Mouse (Mus musculus) ES-Bruce4 (cell line): ENCODE measurements around the gene Plg. TPM values are rescaled to one million over a fixed set of nuclear protein-coding genes. Genes with fewer than 3 reads are reported as not detected.

Experiments
- H3K27ac ChIP-seq: 2 replicates; pipeline ENCODE4 v1.5.1; 2012; ENCODE audit warnings: low read length, inconsistent platforms; ENCODE audit not compliant: insufficient read depth
- H3K27me3 ChIP-seq: 2 replicates; pipeline ENCODE4 v1.6.1; 2012; ENCODE audit warnings: mild to moderate bottlenecking, low read length, inconsistent platforms; ENCODE audit not compliant: control insufficient read depth, poor library complexity, insufficient read depth, severe bottlenecking
- H3K36me3 ChIP-seq: 2 replicates; pipeline ENCODE4 v1.6.1; 2012; ENCODE audit warnings: inconsistent platforms, mild to moderate bottlenecking, low read length, moderate library complexity; ENCODE audit not compliant: control insufficient read depth, poor library complexity, insufficient read depth, severe bottlenecking
- H3K4me1 ChIP-seq: one replicate; pipeline ENCODE4 v1.8.1; 2011; ENCODE audit warnings: low read length; ENCODE audit not compliant: control insufficient read depth, insufficient read depth
- H3K4me3 ChIP-seq: 2 replicates; pipeline ENCODE4 v1.5.1; 2011; ENCODE audit warnings: low read depth, mild to moderate bottlenecking, low read length
- H3K9ac ChIP-seq: 2 replicates; pipeline ENCODE4 v1.6.1; 2012; ENCODE audit warnings: low read depth, mild to moderate bottlenecking, inconsistent platforms; ENCODE audit not compliant: poor library complexity, severe bottlenecking
- H3K9me3 ChIP-seq: replicated peaks from 2 replicates; pipeline ENCODE4 v1.6.1; 2012; ENCODE audit warnings: mild to moderate bottlenecking, low read length, inconsistent platforms; ENCODE audit not compliant: control insufficient read depth, poor library complexity, insufficient read depth, severe bottlenecking
- CTCF ChIP-seq: IDR thresholded peaks from one replicate; pipeline ENCODE4 v1.8.1; 2011; ENCODE audit warnings: low read depth, low read length
- EP300 ChIP-seq: IDR thresholded peaks from 2 replicates; pipeline ENCODE4 v1.6.1; 2011; ENCODE audit warnings: low read depth, low read length; ENCODE audit not compliant: insufficient read depth
- POLR2A ChIP-seq: IDR thresholded peaks from one replicate; pipeline ENCODE4 v1.8.1; 2011; ENCODE audit warnings: low read length; ENCODE audit not compliant: insufficient read depth
- polyA plus RNA-seq: library from polyadenylated mRNA; stranded (reverse); fragments of >200 nt; gene quantifications from 2 replicates; pipeline ENCODE4 v1.2.4, GENCODE M21; 2011; ENCODE audit warnings: low read depth; ENCODE audit not compliant: missing spikeins, insufficient read depth, insufficient read length

Plg gene
- polyA plus RNA-seq, 1 experiment: not detected

GRCm38 (mm10) chr17:12347462-12347861 lies 30.9 kb upstream of the Plg start:
- Histone ChIP-seq H3K9me3 (no peaks in the 10 kb centered on the region), H3K4me3 (no peak overlapping the region), H3K36me3 (no peaks in the 10 kb centered on the region), H3K27ac (no peak overlapping the region), H3K4me1 (peaks cover 3% of the 10 kb centered on the region), H3K9ac (no peak overlapping the region), H3K27me3 (no peaks in the 10 kb centered on the region)
- TF ChIP-seq POLR2A (no peak), CTCF (no peak), EP300 (no peak)

DNA sequence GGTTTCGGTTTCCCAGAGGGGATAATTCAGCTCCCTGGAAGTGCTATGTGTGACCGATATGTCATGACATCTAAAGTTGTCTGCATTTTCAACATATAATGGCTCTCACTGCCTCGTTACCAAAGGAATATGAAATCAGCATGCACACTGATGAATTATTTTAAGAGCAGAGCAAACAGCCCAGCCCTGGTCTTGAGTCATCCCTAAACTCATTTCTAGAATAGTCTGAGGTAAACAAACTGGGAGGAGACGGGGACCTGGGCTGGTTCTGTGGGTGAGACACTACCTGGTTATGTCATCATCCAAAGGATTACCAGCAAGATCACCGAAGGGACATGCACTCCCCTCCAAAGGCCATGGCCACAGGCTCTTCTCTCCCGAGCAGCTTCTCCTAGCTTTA lies 26.8 kb upstream of the Plg start:
- Histone ChIP-seq H3K4me3 (no peak overlapping the region), H3K9me3 (no peaks in the 10 kb centered on the region), H3K27me3 (no peaks in the 10 kb centered on the region), H3K4me1 (peaks cover 3% of the 10 kb centered on the region), H3K27ac (no peak overlapping the region), H3K36me3 (no peaks in the 10 kb centered on the region), H3K9ac (no peak overlapping the region)
- TF ChIP-seq CTCF: no peak
- TF ChIP-seq POLR2A: no peak

DNA sequence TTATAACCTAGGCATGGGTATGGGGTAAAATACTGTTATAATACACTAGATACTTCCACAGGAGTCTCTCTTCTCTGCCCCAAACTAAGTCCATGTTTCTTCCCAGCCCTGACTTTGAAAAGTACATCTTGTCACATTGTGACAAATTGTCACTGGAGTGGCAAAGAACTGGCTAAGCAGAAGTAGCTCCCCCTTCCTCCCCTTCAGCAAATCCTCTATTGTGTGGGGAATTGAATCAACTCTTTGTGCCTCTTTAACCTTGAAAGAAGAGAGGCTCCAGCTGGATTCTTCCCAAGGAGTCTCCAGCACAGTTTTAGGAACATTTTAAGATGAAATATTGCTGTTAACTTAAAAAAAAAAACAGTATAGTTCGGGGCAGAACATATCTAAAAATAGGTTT lies 25.6 kb upstream of the Plg start:
- TF ChIP-seq EP300 (no peak), POLR2A (no peak), CTCF (no peak)
- no peaks in the 10 kb centered on the region for H3K27me3 ChIP-seq
- no peak overlapping the region for H3K9ac ChIP-seq
- no peaks in the 10 kb centered on the region for H3K36me3 ChIP-seq
- H3K9me3 ChIP-seq: no peaks in the 10 kb centered on the region
- H3K4me1 ChIP-seq: peaks cover 3% of the 10 kb centered on the region
- H3K4me3 ChIP-seq: no peak overlapping the region
- H3K27ac ChIP-seq: no peak overlapping the region

GRCm38 (mm10) chr17:12359876-12360275 lies 18.5 kb upstream of the Plg start:
- Histone ChIP-seq H3K36me3 (no peaks in the 10 kb centered on the region), H3K27ac (no peak overlapping the region), H3K9ac (no peak overlapping the region), H3K4me1 (no peaks in the 10 kb centered on the region), H3K9me3 (no peaks in the 10 kb centered on the region), H3K27me3 (no peaks in the 10 kb centered on the region), H3K4me3 (no peak overlapping the region)
- TF ChIP-seq POLR2A: no peak
- no peak for TF ChIP-seq EP300
- TF ChIP-seq CTCF: no peak

DNA sequence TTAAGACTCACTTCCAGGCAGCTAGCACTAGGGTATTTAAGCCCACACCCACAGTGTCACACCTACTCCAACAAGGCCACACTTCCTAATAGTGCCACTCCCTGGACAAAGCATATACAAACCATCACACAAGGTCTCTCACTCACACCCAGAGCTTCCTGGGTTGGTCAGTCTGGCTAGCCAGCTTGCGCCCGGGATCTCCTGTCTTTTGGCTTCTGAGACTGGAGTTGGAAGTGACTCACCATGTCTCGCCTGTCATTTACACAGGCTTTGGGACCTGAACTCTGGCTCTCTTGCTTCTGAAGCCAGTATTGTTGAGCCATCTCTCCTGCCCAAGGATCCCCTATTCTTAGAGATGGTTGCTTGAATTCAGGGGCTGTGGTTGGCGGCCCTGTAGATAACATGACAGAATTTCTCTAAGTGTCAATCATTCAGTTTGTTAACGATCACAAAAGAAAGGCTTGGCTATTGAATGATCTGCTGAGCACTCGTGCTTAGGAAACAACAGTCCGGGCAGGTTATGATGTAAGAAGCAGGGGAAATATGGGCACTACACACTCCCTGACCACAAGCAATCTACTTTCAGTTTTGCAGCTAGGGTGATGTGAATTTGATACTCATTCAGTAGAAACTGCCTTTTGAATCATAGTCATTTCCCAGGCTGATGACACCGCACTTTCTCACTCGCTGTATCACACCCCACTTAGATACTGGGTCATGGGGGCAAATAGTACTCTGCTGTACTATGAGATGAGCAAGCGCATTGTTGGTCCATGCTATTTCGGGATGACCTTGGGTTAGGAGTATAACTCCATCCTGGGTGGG lies 14.6 kb upstream of the Plg start:
- H3K4me3 ChIP-seq: no peak overlapping the region
- TF ChIP-seq EP300: no peak
- no peak for TF ChIP-seq CTCF
- TF ChIP-seq POLR2A: no peak

GRCm38 (mm10) chr17:12364426-12364735 lies 14.0 kb upstream of the Plg start:
- H3K36me3 ChIP-seq: no peaks in the 10 kb centered on the region
- H3K9me3 ChIP-seq: no peaks in the 10 kb centered on the region
- H3K27ac ChIP-seq: no peak overlapping the region
- TF ChIP-seq EP300: 0 out of 2 replicates have a peak, but pooled peaks have one; percentile 38
- no peak for TF ChIP-seq CTCF
- no peak for TF ChIP-seq POLR2A
- no peak overlapping the region for H3K9ac ChIP-seq
- H3K27me3 ChIP-seq: no peaks in the 10 kb centered on the region
- H3K4me1 ChIP-seq: no peaks in the 10 kb centered on the region
- H3K4me3 ChIP-seq: no peak overlapping the region

More for the DNA sequence above, 14.6 kb upstream of the Plg start:
- no peaks in the 10 kb centered on the region for H3K27me3 ChIP-seq
- H3K4me1 ChIP-seq: no peaks in the 10 kb centered on the region
- H3K9me3 ChIP-seq: no peaks in the 10 kb centered on the region
- H3K36me3 ChIP-seq: no peaks in the 10 kb centered on the region
- H3K9ac ChIP-seq: no peak overlapping the region
- H3K27ac ChIP-seq: no peak overlapping the region
